Mouse (Mus musculus) neural tube, embryonic 11.5 days (tissue): ENCODE data around the gene Zfp53. TPM values are rescaled to one million over a fixed set of nuclear protein-coding genes. Genes with fewer than 3 reads are reported as not detected.
"Not testable (repeated sequence)": the region's sequence is repeated elsewhere in the genome, so short reads cannot be mapped to it uniquely, and the experiment has no call there.

Experiments used
- ATAC-seq: fragments of 200-750 bp; cut with Nextera tagmentation; 2 replicates; pipeline ENCODE4 v1.8.0; 2017; ENCODE audit warnings: moderate number of reproducible peaks, mild to moderate bottlenecking, moderate TSS enrichment, moderate library complexity; ENCODE audit not compliant: insufficient read depth, low FRiP score, low TSS enrichment
- DNase-seq: peaks from one replicate; pipeline ENCODE4 v3.0.0-alpha.2; 2015; ENCODE audit warnings: low spot score
- H3K27ac ChIP-seq: fragments of 300-500 bp; sonication (generic); 2 replicates; pipeline ENCODE4 v1.5.1; 2014; ENCODE audit warnings: low read depth, mild to moderate bottlenecking, low read length
- H3K27me3 ChIP-seq: fragments of 300-500 bp; sonication (generic); 2 replicates; pipeline ENCODE4 v1.6.1; 2014; ENCODE audit warnings: mild to moderate bottlenecking, low read length, mixed read lengths; ENCODE audit not compliant: control insufficient read depth, insufficient read depth
- H3K36me3 ChIP-seq: fragments of 300-500 bp; sonication (generic); 2 replicates; pipeline ENCODE4 v1.6.1; 2014; ENCODE audit warnings: mild to moderate bottlenecking, low read length, moderate library complexity, mixed read lengths; ENCODE audit not compliant: control insufficient read depth, insufficient read depth
- H3K4me1 ChIP-seq: fragments of 300-500 bp; sonication (generic); 2 replicates; pipeline ENCODE4 v1.6.1; 2014; ENCODE audit warnings: low read length, mixed read lengths; ENCODE audit not compliant: control insufficient read depth, insufficient read depth
- H3K4me2 ChIP-seq: fragments of 300-500 bp; sonication (generic); 2 replicates; pipeline ENCODE4 v1.6.1; 2014; ENCODE audit warnings: low read depth, mild to moderate bottlenecking, moderate library complexity
- H3K4me3 ChIP-seq: fragments of 300-500 bp; sonication (generic); 2 replicates; pipeline ENCODE4 v1.5.1; 2014; ENCODE audit warnings: low read depth, low read length
- H3K9ac ChIP-seq: fragments of 300-500 bp; sonication (generic); 2 replicates; pipeline ENCODE4 v1.6.1; 2014; ENCODE audit warnings: mild to moderate bottlenecking, low read length
- H3K9me3 ChIP-seq: fragments of 300-500 bp; sonication (generic); 2 replicates; pipeline ENCODE4 v1.6.1; 2016; ENCODE audit warnings: low read length; ENCODE audit not compliant: control insufficient read depth
- WGBS: fragments of 180-500 bp; shearing (Covaris S2); extraction: QIAGEN DNeasy Blood & Tissue Kit; methylation state at CpG from one replicate; pipeline ENCODE4 v1.1.7; 2014; 5-methylcytosine and 5-hydroxymethylcytosine counted together
- polyA plus RNA-seq: library from polyadenylated mRNA; unstranded; fragments of >200 nt; fragmentation: Nextera tagmentation; extraction: Ambion mirVana; gene quantifications from 2 replicates; pipeline ENCODE4 v1.2.1, GENCODE M21; 2014

Zfp53 gene
- polyA plus RNA-seq, 1 experiment from 2014 or later: 10.1 TPM

GRCm38 (mm10) chr17:21475290-21475689, 13.5 kb upstream of the Zfp53 start:
- H3K4me2 ChIP-seq, ATAC-seq, H3K9ac ChIP-seq, H3K36me3 ChIP-seq, H3K4me3 ChIP-seq, H3K27ac ChIP-seq, H3K27me3 ChIP-seq, H3K4me1 ChIP-seq, H3K9me3 ChIP-seq, DNase-seq: not testable (repeated sequence)
- WGBS: 89% methylated on average over 1 of the region's 1 CpGs

- not testable (repeated sequence) for DNase-seq, H3K9ac ChIP-seq, ATAC-seq, H3K9me3 ChIP-seq, H3K4me3 ChIP-seq, H3K36me3 ChIP-seq, H3K27me3 ChIP-seq, H3K4me1 ChIP-seq, H3K27ac ChIP-seq, H3K4me2 ChIP-seq
- 93% methylated on average over 4 of the region's 9 CpGs for WGBS
These were observed 12.4 kb upstream of the Zfp53 start for GRCm38 (mm10) chr17:21476351-21476750.

GRCm38 (mm10) chr17:21478103-21478777, 10.6 kb upstream of the Zfp53 start:
- not testable (repeated sequence) for H3K4me3 ChIP-seq, H3K9me3 ChIP-seq, DNase-seq, H3K36me3 ChIP-seq, H3K27ac ChIP-seq, ATAC-seq, H3K27me3 ChIP-seq, H3K9ac ChIP-seq, H3K4me2 ChIP-seq, H3K4me1 ChIP-seq
- WGBS: 82% methylated on average over 4 of the region's 10 CpGs

- H3K4me3 ChIP-seq: peak overlapping the region; percentile 71
- H3K9me3 ChIP-seq: no peaks in the 10 kb centered on the region
- H3K4me2 ChIP-seq: peak overlapping the region; percentile 66
- H3K36me3 ChIP-seq: no peaks in the 10 kb centered on the region
- DNase-seq (no peak), ATAC-seq (peak; percentile 2; the same call in 1 of the 2 replicates)
- H3K9ac ChIP-seq: peak overlapping the region; percentile 72; the same call in 1 of the 2 replicates
- no peaks in the 10 kb centered on the region for H3K27me3 ChIP-seq
- H3K4me1 ChIP-seq: no peaks in the 10 kb centered on the region
- WGBS: 17% methylated on average over 8 of the region's 8 CpGs
- no peak overlapping the region for H3K27ac ChIP-seq
These were observed 753 bp downstream of the Zfp53 start for GRCm38 (mm10) chr17:21489500-21490001.

GRCm38 (mm10) chr17:21501365-21501764, 12.6 kb downstream of the Zfp53 start:
- no peak for DNase-seq
- Histone ChIP-seq H3K27me3 (no peaks in the 10 kb centered on the region), H3K36me3 (no peaks in the 10 kb centered on the region), H3K4me2 (no peak overlapping the region), H3K4me1 (no peaks in the 10 kb centered on the region), H3K27ac (no peak overlapping the region), H3K9me3 (no peaks in the 10 kb centered on the region), H3K9ac (no peak overlapping the region), H3K4me3 (no peak overlapping the region)
- 89% methylated on average over 1 of the region's 1 CpGs for WGBS
- no peak for ATAC-seq

- Histone ChIP-seq H3K4me1 (no peaks in the 10 kb centered on the region), H3K36me3 (no peaks in the 10 kb centered on the region), H3K27me3 (no peaks in the 10 kb centered on the region), H3K9ac (no peak overlapping the region), H3K4me3 (no peak overlapping the region), H3K4me2 (no peak overlapping the region), H3K9me3 (no peaks in the 10 kb centered on the region), H3K27ac (no peak overlapping the region)
- ATAC-seq (no peak), DNase-seq (no peak)
- 96% methylated on average over 1 of the region's 1 CpGs for WGBS
These were observed 15.7 kb downstream of the Zfp53 start for GRCm38 (mm10) chr17:21504524-21504923.

GRCm38 (mm10) chr17:21506258-21506657, 17.5 kb downstream of the Zfp53 start:
- Histone ChIP-seq H3K4me2 (no peak overlapping the region), H3K9ac (no peak overlapping the region)
- 94% methylated on average over 3 of the region's 3 CpGs for WGBS

GRCm38 (mm10) chr17:21509756-21510155, 21.0 kb downstream of the Zfp53 start:
- no peaks in the 10 kb centered on the region for H3K9me3 ChIP-seq
- no peak overlapping the region for H3K9ac ChIP-seq
- H3K36me3 ChIP-seq: no peaks in the 10 kb centered on the region
- no peak overlapping the region for H3K4me2 ChIP-seq
- H3K27me3 ChIP-seq: no peaks in the 10 kb centered on the region
- no peaks in the 10 kb centered on the region for H3K4me1 ChIP-seq
- no peak overlapping the region for H3K4me3 ChIP-seq
- no peak overlapping the region for H3K27ac ChIP-seq
- no peak for ATAC-seq
- no peak for DNase-seq

More at GRCm38 (mm10) chr17:21506258-21506657, 17.5 kb downstream of the Zfp53 start:
- ATAC-seq (no peak), DNase-seq (no peak)
- Histone ChIP-seq H3K27ac (no peak overlapping the region), H3K4me1 (no peaks in the 10 kb centered on the region), H3K27me3 (no peaks in the 10 kb centered on the region), H3K4me3 (no peak overlapping the region), H3K9me3 (no peaks in the 10 kb centered on the region), H3K36me3 (no peaks in the 10 kb centered on the region)

GRCm38 (mm10) chr17:21515403-21516105, 26.8 kb downstream of the Zfp53 start:
- no peaks in the 10 kb centered on the region for H3K9me3 ChIP-seq
- no peaks in the 10 kb centered on the region for H3K36me3 ChIP-seq
- H3K4me1 ChIP-seq: no peaks in the 10 kb centered on the region
- peak overlapping the region; percentile 51; the same call in 1 of the 2 replicates for H3K4me3 ChIP-seq
- DNase-seq: peak; percentile 63
- ATAC-seq: peak; percentile 60
- no peak overlapping the region for H3K9ac ChIP-seq
- 4% methylated on average over 8 of the region's 8 CpGs for WGBS
- no peak overlapping the region for H3K27ac ChIP-seq
- H3K4me2 ChIP-seq: peak overlapping the region; percentile 85
- no peaks in the 10 kb centered on the region for H3K27me3 ChIP-seq
